Mouse (Mus musculus) heart, postnatal 0 days (tissue): ENCODE measurements around the gene Xrn2.
"Not testable (repeated sequence)": the region's sequence is repeated elsewhere in the genome, so short reads cannot be mapped to it uniquely, and the experiment has no call there.

Experiments
- CTCF ChIP-seq: IDR thresholded peaks from 2 replicates; pipeline ENCODE4 v1.5.1; 2016; ENCODE audit warnings: antibody characterized with exemption, control low read depth, low read depth
- EP300 ChIP-seq: IDR thresholded peaks from 2 replicates; pipeline ENCODE4 v1.6.1; 2016; ENCODE audit warnings: antibody characterized with exemption, low read depth

DNA sequence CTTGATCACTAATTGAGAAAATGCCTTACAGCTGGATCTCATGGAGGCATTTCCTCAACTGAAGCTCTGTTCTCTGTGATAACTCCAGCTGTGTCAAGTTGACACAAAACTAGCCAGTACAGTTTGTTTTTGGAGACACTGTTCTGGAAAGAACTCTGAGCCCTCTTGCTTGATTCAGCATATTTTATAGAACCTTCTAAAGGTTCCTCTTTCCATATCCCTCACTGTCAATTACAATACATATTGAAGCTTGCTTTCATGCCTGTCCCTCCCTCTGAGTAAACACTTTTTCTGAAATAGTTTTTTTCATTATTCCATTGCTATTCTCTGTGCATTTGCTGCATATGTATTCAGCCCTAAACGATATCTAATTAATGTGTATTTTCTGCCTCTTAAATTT, 9.2 kb downstream of the Xrn2 start:
- TF ChIP-seq CTCF, EP300: not testable (repeated sequence)
